In genomic region chr8:120037199-120037598, GRCm38 (mm10) we compare ENCODE assay signal across 14 mouse cellular contexts. TPM values are rescaled to one million over a fixed set of nuclear protein-coding genes. Genes with fewer than 3 reads are reported as not detected.
DNase-seq lines count a peak whose midpoint lies in the region; ATAC-seq and TF ChIP-seq lines count a peak whose summit lies in the region.
"Had no signal": no experiment of that assay in that cellular context is flagged by ENCODE, and none has a peak within 500 bp of the region (broad histone marks: within the 10 kb centered on the region; RNA-seq: fewer than 3 reads in every experiment).

No protein-coding gene starts in this region.

- H3K9ac ChIP-seq in heart, adult 2 months (ENCODE audit: low read depth, low read length): no peak overlapping the region
- no peak overlapping the region for H3K9ac ChIP-seq in liver, embryonic 12.5 days
- no peak overlapping the region for H3K9ac ChIP-seq in forebrain, embryonic 13.5 days
- H3K9ac ChIP-seq: heart, embryonic 15.5 days; neural tube, embryonic 15.5 days had no signal

- intact Hi-C loops in heart, adult 2 months (cut with DNase I): loop anchor here (5.0 kb wide), 1 partner anchor 35 kb away; no protein-coding TSS in a partner anchor

- peak in 1 of 2 experiments; percentile 46 for DNase-seq in heart, adult 2 months
- DNase-seq in heart, adult 8-10 months (ENCODE audit: low spot score): no peak
- peak; percentile 93 for DNase-seq in MN1 (ENCODE audit: low spot score)
- peak; percentile 24 for DNase-seq in adrenal gland, postnatal 25 days
- DNase-seq in kidney, adult 8-10 months: peak; percentile 40 to 49
- DNase-seq: right cerebral cortex, postnatal 14 days had no signal

- TF ChIP-seq CTCF in heart, adult 2 months (IDR thresholded peaks at IDR 0.05): no peak

- peak overlapping the region; percentile 65 for H3K27ac ChIP-seq in heart, adult 2 months
- no peak overlapping the region for H3K27ac ChIP-seq in liver, embryonic 12.5 days
- no peak overlapping the region for H3K27ac ChIP-seq in forebrain, embryonic 13.5 days
- H3K27ac ChIP-seq: heart, embryonic 15.5 days; neural tube, embryonic 15.5 days; stomach, postnatal 0 days had no signal

- no peak for TF ChIP-seq POLR2A in heart, adult 2 months (IDR thresholded peaks at IDR 0.05; ENCODE audit: insufficient read depth, low read depth, low read length)

- ATAC-seq in liver, embryonic 12.5 days: no peak
- no peak for ATAC-seq in forebrain, embryonic 13.5 days
- ATAC-seq: forebrain, embryonic 14.5 days; intestine, embryonic 16.5 days; midbrain, embryonic 16.5 days had no signal

- 22% methylated on average over 15 of the region's 15 CpGs for WGBS in heart, adult 2 months
- 71% methylated on average over 15 of the region's 15 CpGs for WGBS in liver, embryonic 12.5 days (ENCODE audit: insufficient replicate concordance)
- 88% methylated on average over 15 of the region's 15 CpGs for WGBS in forebrain, embryonic 13.5 days

- no peaks in the 10 kb centered on the region for H3K79me2 ChIP-seq in heart, adult 2 months (replicated peaks; ENCODE audit: control insufficient read depth, insufficient read depth, low read length)

- no peak for TF ChIP-seq EP300 in heart, adult 2 months (IDR thresholded peaks at IDR 0.05; ENCODE audit: insufficient read depth, low read depth, low read length)

- H3K4me2 ChIP-seq in liver, embryonic 12.5 days: no peak overlapping the region
- H3K4me2 ChIP-seq in forebrain, embryonic 13.5 days: no peak overlapping the region
- H3K4me2 ChIP-seq: heart, embryonic 15.5 days; neural tube, embryonic 15.5 days had no signal

- no peaks in the 10 kb centered on the region for H3K9me3 ChIP-seq in liver, embryonic 12.5 days (replicated peaks)
- H3K9me3 ChIP-seq in forebrain, embryonic 13.5 days (replicated peaks): no peaks in the 10 kb centered on the region
- H3K9me3 ChIP-seq: heart, embryonic 15.5 days; neural tube, embryonic 15.5 days had no signal

- H3K36me3 ChIP-seq in heart, adult 2 months (ENCODE audit: control insufficient read depth, insufficient read depth, low read length): no peaks in the 10 kb centered on the region; the same call in 1 of the 2 replicates
- H3K36me3 ChIP-seq in liver, embryonic 12.5 days: no peaks in the 10 kb centered on the region
- no peaks in the 10 kb centered on the region for H3K36me3 ChIP-seq in forebrain, embryonic 13.5 days (ENCODE audit: poor library complexity, severe bottlenecking)
- H3K36me3 ChIP-seq: heart, embryonic 15.5 days; neural tube, embryonic 15.5 days had no signal

- H3K4me1 ChIP-seq in heart, adult 2 months (ENCODE audit: control insufficient read depth, insufficient read depth, low read length): peaks cover 20% of the 10 kb centered on the region
- H3K4me1 ChIP-seq in liver, embryonic 12.5 days: 0 out of 2 replicates have a peak, but pooled peaks cover 11% of the 10 kb centered on the region
- H3K4me1 ChIP-seq in forebrain, embryonic 13.5 days: no peaks in the 10 kb centered on the region
- H3K4me1 ChIP-seq: neural tube, embryonic 15.5 days had no signal

- H3K4me3 ChIP-seq in heart, adult 2 months: no peak overlapping the region
- no peak overlapping the region for H3K4me3 ChIP-seq in liver, embryonic 12.5 days
- no peak overlapping the region for H3K4me3 ChIP-seq in forebrain, embryonic 13.5 days
- H3K4me3 ChIP-seq: heart, embryonic 15.5 days; neural tube, embryonic 15.5 days had no signal

- no peaks in the 10 kb centered on the region for H3K27me3 ChIP-seq in heart, adult 2 months (ENCODE audit: control insufficient read depth, insufficient read depth, low read length)
- H3K27me3 ChIP-seq in liver, embryonic 12.5 days (replicated peaks): 0 out of 2 replicates have a peak, but pooled peaks cover 2% of the 10 kb centered on the region
- H3K27me3 ChIP-seq in forebrain, embryonic 13.5 days: no peaks in the 10 kb centered on the region
- H3K27me3 ChIP-seq: neural tube, embryonic 15.5 days had no signal

RNA-seq across cellular contexts. Expression of gene Crispld2, which starts 45.0 kb away (rescaled TPM):
- 10 to 100 TPM; 24.3 to 29.9 TPM for total RNA-seq in heart, adult 2 months (2021)
- 30.3 and 47.5 TPM in 2 replicates for polyA plus RNA-seq in heart, adult 2 months (2012; rRNA removed)
- 10 to 100 TPM; 20.9 to 28.7 (median 27.4) TPM for total RNA-seq in heart, adult 8-10 months (2022)
- 5.1 and 6.9 TPM in 2 replicates for total RNA-seq in adrenal gland, postnatal 25 days (2021)
- 1.7 and 2.1 TPM in 2 replicates for polyA plus RNA-seq in liver, embryonic 12.5 days (2016; fragmentation: Nextera tagmentation; extraction: Ambion mirVana)
- 0.72 and 0.90 TPM in 2 replicates for polyA plus RNA-seq in forebrain, embryonic 13.5 days (2015; fragmentation: Nextera tagmentation; extraction: Ambion mirVana)
